Mouse (Mus musculus) C2C12 (cell line): Measurements from ENCODE around the gene Arhgap28.

Source experiments
- CEBPB ChIP-seq: IDR thresholded peaks from one replicate; pipeline ENCODE4 v1.6.1; 2011; ENCODE audit warnings: low read depth, mild to moderate bottlenecking, control low read depth, moderate library complexity
- CTCF ChIP-seq: IDR thresholded peaks from one replicate; pipeline ENCODE4 v1.5.1; 2011; ENCODE audit not compliant: control insufficient read depth, insufficient read depth, insufficient read length
- FOSL1 ChIP-seq: IDR thresholded peaks from one replicate; pipeline ENCODE4 v1.8.0; 2011; ENCODE audit warnings: mild to moderate bottlenecking, low read length; ENCODE audit not compliant: poor library complexity, insufficient read depth, severe bottlenecking
- MAX ChIP-seq: IDR thresholded peaks from one replicate; pipeline ENCODE4 v1.6.1; 2011; ENCODE audit warnings: mild to moderate bottlenecking, control low read depth
- MYOD1 ChIP-seq: IDR thresholded peaks from one replicate; pipeline ENCODE4 v1.6.1; 2011; ENCODE audit warnings: low read depth; ENCODE audit not compliant: control insufficient read depth, insufficient read length
- MYOG ChIP-seq: IDR thresholded peaks from one replicate; pipeline ENCODE4 v1.6.1; 2011; ENCODE audit not compliant: control insufficient read depth, insufficient read length; ENCODE audit errors: extremely low read depth
- USF1 ChIP-seq: IDR thresholded peaks from one replicate; pipeline ENCODE4 v1.6.1; 2011; ENCODE audit warnings: low read depth, mild to moderate bottlenecking, control low read depth, moderate library complexity

DNA sequence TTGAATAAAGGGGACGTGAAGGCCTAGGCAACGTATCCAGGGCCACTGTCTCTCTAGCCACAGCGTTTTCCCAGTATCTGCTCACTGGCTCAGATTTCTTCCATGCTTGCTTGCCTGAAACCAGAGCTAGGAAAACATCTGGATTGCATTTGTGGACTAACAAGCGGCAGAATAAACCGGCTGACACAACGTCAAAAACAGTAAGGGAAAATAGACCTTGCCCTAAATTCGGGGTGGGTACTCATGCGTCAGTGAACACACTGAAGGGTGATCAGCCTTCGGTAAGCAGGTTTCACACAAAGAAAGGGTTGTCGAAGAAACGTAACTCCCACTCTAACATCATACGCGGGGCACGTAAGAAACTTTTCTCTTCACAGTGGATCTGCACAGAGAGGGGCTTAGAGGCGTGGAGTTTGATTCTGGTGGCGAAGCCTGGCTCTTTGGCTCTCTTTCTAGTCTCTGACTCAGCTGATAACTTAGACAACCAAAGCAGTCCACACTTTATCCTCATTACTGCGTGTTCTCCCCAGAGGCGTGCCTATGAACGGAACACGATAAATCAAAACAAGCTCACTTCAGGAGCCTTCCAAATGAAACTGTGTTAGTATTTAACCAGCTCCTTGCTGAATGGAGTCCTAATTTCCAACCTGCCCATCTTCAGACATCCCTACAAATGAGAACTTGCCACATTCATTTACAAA, 137.2 kb downstream of the Arhgap28 start:
- TF ChIP-seq CTCF, result no peak
- no peak for TF ChIP-seq MYOG
- no peak for TF ChIP-seq MYOD1
- TF ChIP-seq FOSL1, result no peak
- TF ChIP-seq MAX, result no peak
- TF ChIP-seq USF1, result no peak
- TF ChIP-seq CEBPB, result no peak
